Mouse (Mus musculus) heart, adult 2 months (tissue): ENCODE results near the gene Gm45062. TPM values are rescaled to one million over a fixed set of nuclear protein-coding genes. Genes with fewer than 3 reads are reported as not detected.

ENCODE experiments used
- DNase-seq, 2 experiments: peaks; one replicate each; pipeline ENCODE4 v3.0.0; 2021
- H3K27ac ChIP-seq: fragments of 200-600 bp; 2 replicates; pipeline ENCODE4 v1.8.1; 2022
- H3K27me3 ChIP-seq: fragments of 200-500 bp; 2 replicates; pipeline ENCODE4 v1.6.1; 2012; ENCODE audit warnings: mild to moderate bottlenecking, low read length, inconsistent platforms, mixed read lengths; ENCODE audit not compliant: control insufficient read depth, insufficient read depth
- H3K36me3 ChIP-seq: fragments of 200-500 bp; 2 replicates; pipeline ENCODE4 v1.6.1; 2012; ENCODE audit warnings: low read length, inconsistent platforms; ENCODE audit not compliant: control insufficient read depth, insufficient read depth
- H3K4me1 ChIP-seq: fragments of 200-500 bp; 2 replicates; pipeline ENCODE4 v1.6.1; 2011; ENCODE audit warnings: low read length; ENCODE audit not compliant: control insufficient read depth, insufficient read depth
- H3K4me3 ChIP-seq: fragments of 200-600 bp; 2 replicates; pipeline ENCODE4 v1.8.1; 2022
- H3K79me2 ChIP-seq: fragments of 200-500 bp; replicated peaks from 2 replicates; pipeline ENCODE4 v1.6.1; 2012; ENCODE audit warnings: mild to moderate bottlenecking, inconsistent platforms, low read length, moderate library complexity, mixed read lengths; ENCODE audit not compliant: control insufficient read depth, insufficient read depth
- H3K9ac ChIP-seq: fragments of 200-500 bp; 2 replicates; pipeline ENCODE4 v1.6.1; 2012; ENCODE audit warnings: low read depth, mild to moderate bottlenecking, control low read depth, inconsistent platforms, low read length, mixed read lengths
- CTCF ChIP-seq: fragments of 200-600 bp; IDR thresholded peaks from 2 replicates; pipeline ENCODE4 v1.8.1; 2022; ENCODE audit warnings: antibody characterized with exemption, mild to moderate bottlenecking, moderate library complexity
- EP300 ChIP-seq: fragments of 200-500 bp; IDR thresholded peaks from 2 replicates; pipeline ENCODE4 v1.6.1; 2011; ENCODE audit warnings: low read depth, low read length, control low read depth; ENCODE audit not compliant: insufficient read depth
- POLR2A ChIP-seq: fragments of 200-500 bp; IDR thresholded peaks from 2 replicates; pipeline ENCODE4 v1.6.1; 2011; ENCODE audit warnings: mild to moderate bottlenecking, low read depth, low read length, control low read depth; ENCODE audit not compliant: insufficient read depth
- WGBS: fragments of 180-500 bp; shearing (Covaris S2); methylation state at CpG from one replicate; pipeline ENCODE4 v1.1.7; 2018; 5-methylcytosine and 5-hydroxymethylcytosine counted together
- intact Hi-C: fragments of 180-260 bp; cut with DNase I; formaldehyde crosslinking; loops from one replicate; pipeline ENCODE4 v1.15.1; 2025
- polyA plus RNA-seq: library from polyadenylated mRNA; depleted of rRNA; stranded (reverse); fragments of >200 nt; gene quantifications from 2 replicates; pipeline ENCODE4 v1.2.3, GENCODE M21; 2012
- total RNA-seq, 2 experiments: library from RNA; stranded (reverse); gene quantifications; 2 replicates each; pipeline ENCODE4 v1.2.3; 2021

Gm45062 gene
- total and polyA plus RNA-seq, 3 experiments, result 0.57 to 1.9 TPM; not detected in 1

GRCm38 (mm10) chr6:8446786-8447185, 187.5 kb downstream of the Gm45062 start:
- intact Hi-C loops, result no loop called here
- no peaks in the 10 kb centered on the region; the same call in 1 of the 2 replicates for H3K4me1 ChIP-seq
- no peak overlapping the region; the same call in 1 of the 2 replicates for H3K27ac ChIP-seq
- H3K4me3 ChIP-seq, result no peak overlapping the region
- H3K79me2 ChIP-seq, result no peaks in the 10 kb centered on the region
- no peak overlapping the region for H3K9ac ChIP-seq
- WGBS, result 40% methylated on average over 5 of the region's 5 CpGs
- TF ChIP-seq POLR2A (no peak), CTCF (no peak), EP300 (no peak)
- DNase-seq, result peak; percentile 59 to 73
- H3K36me3 ChIP-seq, result no peaks in the 10 kb centered on the region
- no peaks in the 10 kb centered on the region for H3K27me3 ChIP-seq

GRCm38 (mm10) chr6:8455599-8455998, 196.3 kb downstream of the Gm45062 start:
- DNase-seq, result no peak
- Histone ChIP-seq H3K4me1 (no peaks in the 10 kb centered on the region), H3K27ac (no peak overlapping the region), H3K36me3 (no peaks in the 10 kb centered on the region), H3K27me3 (no peaks in the 10 kb centered on the region), H3K4me3 (no peak overlapping the region), H3K79me2 (no peaks in the 10 kb centered on the region), H3K9ac (no peak overlapping the region)
- 79% methylated on average over 5 of the region's 5 CpGs for WGBS
- intact Hi-C loops, result no loop called here
- TF ChIP-seq CTCF, result no peak
- no peak for TF ChIP-seq POLR2A
- no peak for TF ChIP-seq EP300

- Histone ChIP-seq H3K9ac (no peak overlapping the region), H3K4me3 (no peak overlapping the region), H3K4me1 (no peaks in the 10 kb centered on the region), H3K27ac (no peak overlapping the region), H3K27me3 (no peaks in the 10 kb centered on the region), H3K79me2 (no peaks in the 10 kb centered on the region), H3K36me3 (no peaks in the 10 kb centered on the region)
- intact Hi-C loops, result no loop called here
- TF ChIP-seq POLR2A (no peak), CTCF (no peak), EP300 (no peak)
- 87% methylated on average over 4 of the region's 4 CpGs for WGBS
- DNase-seq, result no peak
These were observed 199.3 kb downstream of the Gm45062 start for GRCm38 (mm10) chr6:8458596-8458995.

GRCm38 (mm10) chr6:8462447-8462846, 203.2 kb downstream of the Gm45062 start:
- Histone ChIP-seq H3K27me3 (no peaks in the 10 kb centered on the region), H3K79me2 (no peaks in the 10 kb centered on the region), H3K36me3 (no peaks in the 10 kb centered on the region), H3K4me3 (no peak overlapping the region), H3K27ac (no peak overlapping the region), H3K9ac (no peak overlapping the region), H3K4me1 (no peaks in the 10 kb centered on the region)
- WGBS, result 94% methylated on average over 2 of the region's 2 CpGs
- DNase-seq, result no peak
- intact Hi-C loops, result no loop called here
- TF ChIP-seq CTCF (no peak), EP300 (no peak), POLR2A (no peak)

GRCm38 (mm10) chr6:8465388-8465787, 206.1 kb downstream of the Gm45062 start:
- TF ChIP-seq CTCF, result no peak
- TF ChIP-seq POLR2A, result no peak
- TF ChIP-seq EP300, result no peak
- intact Hi-C loops, result no loop called here
- Histone ChIP-seq H3K4me3 (no peak overlapping the region), H3K79me2 (no peaks in the 10 kb centered on the region), H3K27me3 (no peaks in the 10 kb centered on the region), H3K27ac (no peak overlapping the region), H3K9ac (no peak overlapping the region), H3K36me3 (no peaks in the 10 kb centered on the region), H3K4me1 (no peaks in the 10 kb centered on the region)
- DNase-seq, result no peak
- 96% methylated on average over 1 of the region's 1 CpGs for WGBS

- intact Hi-C loops, result no loop called here
- H3K36me3 ChIP-seq, result no peaks in the 10 kb centered on the region
These were observed 206.7 kb downstream of the Gm45062 start for GRCm38 (mm10) chr6:8465985-8466384.

More at GRCm38 (mm10) chr6:8465985-8466384, 206.7 kb downstream of the Gm45062 start:
- no peaks in the 10 kb centered on the region for H3K4me1 ChIP-seq
- H3K9ac ChIP-seq, result no peak overlapping the region
- WGBS, result 91% methylated on average over 5 of the region's 5 CpGs
- no peak for TF ChIP-seq POLR2A
- no peak for TF ChIP-seq EP300
- TF ChIP-seq CTCF, result no peak
- no peaks in the 10 kb centered on the region for H3K79me2 ChIP-seq
- H3K27ac ChIP-seq, result no peak overlapping the region
- no peak for DNase-seq
- H3K27me3 ChIP-seq, result no peaks in the 10 kb centered on the region
- no peak overlapping the region for H3K4me3 ChIP-seq
